Mouse (Mus musculus) forebrain, postnatal 0 days (tissue): Measurements from ENCODE around the gene BC004004. TPM values are rescaled to one million over a fixed set of nuclear protein-coding genes. Genes with fewer than 3 reads are reported as not detected.

Source experiments
- ATAC-seq: fragments of 200-750 bp; cut with Nextera tagmentation; 2 replicates; pipeline ENCODE4 v1.8.0; 2017; ENCODE audit warnings: mild to moderate bottlenecking, moderate library complexity
- DNase-seq: peaks from one replicate; pipeline ENCODE4 v3.0.0-alpha.2; 2015
- H3K27ac ChIP-seq: fragments of 300-500 bp; sonication (generic); 2 replicates; pipeline ENCODE4 v1.5.1; 2014; ENCODE audit warnings: low read depth, mild to moderate bottlenecking, antibody characterized with exemption, low read length, moderate library complexity, mixed read lengths
- H3K27me3 ChIP-seq: fragments of 300-500 bp; sonication (generic); 2 replicates; pipeline ENCODE4 v1.6.1; 2014; ENCODE audit warnings: mild to moderate bottlenecking, low read length, mixed read lengths; ENCODE audit not compliant: insufficient read depth
- H3K36me3 ChIP-seq: fragments of 300-500 bp; sonication (generic); 2 replicates; pipeline ENCODE4 v1.6.1; 2014; ENCODE audit warnings: mild to moderate bottlenecking, moderate library complexity; ENCODE audit not compliant: insufficient read depth
- H3K4me1 ChIP-seq: fragments of 300-500 bp; sonication (generic); 2 replicates; pipeline ENCODE4 v1.6.1; 2014; ENCODE audit warnings: antibody characterized with exemption; ENCODE audit not compliant: insufficient read depth
- H3K4me2 ChIP-seq: fragments of 300-500 bp; sonication (generic); 2 replicates; pipeline ENCODE4 v1.6.1; 2014; ENCODE audit warnings: low read depth, mild to moderate bottlenecking, moderate library complexity
- H3K4me3 ChIP-seq: fragments of 300-500 bp; sonication (generic); 2 replicates; pipeline ENCODE4 v1.5.1; 2014; ENCODE audit warnings: low read depth, low read length, mixed read lengths
- H3K9ac ChIP-seq: fragments of 300-500 bp; sonication (generic); 2 replicates; pipeline ENCODE4 v1.6.1; 2014; ENCODE audit warnings: mild to moderate bottlenecking
- H3K9me3 ChIP-seq: fragments of 300-500 bp; sonication (generic); 2 replicates; pipeline ENCODE4 v1.6.1; 2016; ENCODE audit warnings: low read length
- CTCF ChIP-seq: sonication (generic); IDR thresholded peaks from 2 replicates; pipeline ENCODE4 v1.5.1; 2016; ENCODE audit warnings: antibody characterized with exemption, control low read depth, low read depth
- WGBS: fragments of 180-500 bp; shearing (Covaris S2); extraction: QIAGEN DNeasy Blood & Tissue Kit; methylation state at CpG from one replicate; pipeline ENCODE4 v1.1.7; 2014; 5-methylcytosine and 5-hydroxymethylcytosine counted together
- polyA plus RNA-seq: library from polyadenylated mRNA; unstranded; fragments of >200 nt; fragmentation: Nextera tagmentation; extraction: Ambion mirVana; gene quantifications from 2 replicates; pipeline ENCODE4 v1.2.1, GENCODE M21; 2015
- total RNA-seq: library from RNA; depleted of rRNA; stranded (reverse); fragments of >200 nt; gene quantifications from 2 replicates; pipeline ENCODE4 v1.2.3, GENCODE M21; 2014

Gene BC004004
- total and polyA plus RNA-seq, 2 experiments from 2014 or later = 128 to 153 TPM

- no peak overlapping the region for H3K27ac ChIP-seq
- no peak overlapping the region for H3K9ac ChIP-seq
- H3K4me2 ChIP-seq = no peak overlapping the region
- no peak overlapping the region for H3K4me3 ChIP-seq
- no peak for DNase-seq
- peaks cover 38% of the 10 kb centered on the region; the same call in 1 of the 2 replicates for H3K36me3 ChIP-seq
- no peak for ATAC-seq
- no peak for TF ChIP-seq CTCF
- H3K27me3 ChIP-seq = no peaks in the 10 kb centered on the region
- H3K9me3 ChIP-seq = no peaks in the 10 kb centered on the region
- no peaks in the 10 kb centered on the region for H3K4me1 ChIP-seq
- WGBS = 92% methylated on average over 5 of the region's 5 CpGs
These were observed 11.8 kb downstream of the BC004004 start for GRCm38 (mm10) chr17:29280422-29280821.

- Histone ChIP-seq H3K9ac (no peak overlapping the region), H3K27ac (no peak overlapping the region), H3K4me2 (no peak overlapping the region), H3K9me3 (no peaks in the 10 kb centered on the region), H3K4me1 (no peaks in the 10 kb centered on the region), H3K4me3 (no peak overlapping the region), H3K27me3 (no peaks in the 10 kb centered on the region), H3K36me3 (peaks cover 40% of the 10 kb centered on the region)
- TF ChIP-seq CTCF = no peak
- ATAC-seq (no peak), DNase-seq (no peak)
- WGBS = 64% methylated on average over 5 of the region's 5 CpGs
These were observed 13.0 kb downstream of the BC004004 start for GRCm38 (mm10) chr17:29281541-29281940.

- WGBS = 20% methylated on average over 21 of the region's 21 CpGs
- DNase-seq (peak; percentile 45), ATAC-seq (peak; percentile 82)
- H3K36me3 ChIP-seq = peaks cover 42% of the 10 kb centered on the region
- H3K9me3 ChIP-seq = no peaks in the 10 kb centered on the region
- no peak overlapping the region for H3K9ac ChIP-seq
- H3K4me1 ChIP-seq = no peaks in the 10 kb centered on the region
- no peak overlapping the region for H3K4me2 ChIP-seq
- no peak for TF ChIP-seq CTCF
- 0 out of 2 replicates have a peak overlapping the region, but pooled peaks have one; percentile 10 for H3K27ac ChIP-seq
- H3K27me3 ChIP-seq = no peaks in the 10 kb centered on the region
- H3K4me3 ChIP-seq = no peak overlapping the region
These were observed 13.8 kb downstream of the BC004004 start for GRCm38 (mm10) chr17:29282216-29282952.

- no peaks in the 10 kb centered on the region for H3K27me3 ChIP-seq
- TF ChIP-seq CTCF = no peak
- H3K4me1 ChIP-seq = no peaks in the 10 kb centered on the region
- no peak overlapping the region for H3K27ac ChIP-seq
- peaks cover 48% of the 10 kb centered on the region for H3K36me3 ChIP-seq
- no peak for DNase-seq
- no peak overlapping the region for H3K4me3 ChIP-seq
- no peaks in the 10 kb centered on the region for H3K9me3 ChIP-seq
- ATAC-seq = no peak
- 86% methylated on average over 7 of the region's 7 CpGs for WGBS
- H3K4me2 ChIP-seq = no peak overlapping the region
- no peak overlapping the region for H3K9ac ChIP-seq
These were observed 23.2 kb downstream of the BC004004 start for GRCm38 (mm10) chr17:29291793-29292192.

GRCm38 (mm10) chr17:29292996-29293395 is 24.4 kb downstream of the BC004004 start:
- no peaks in the 10 kb centered on the region for H3K27me3 ChIP-seq
- no peak overlapping the region for H3K27ac ChIP-seq
- no peak for ATAC-seq
- TF ChIP-seq CTCF = no peak
- H3K4me2 ChIP-seq = no peak overlapping the region
- H3K4me3 ChIP-seq = no peak overlapping the region
- H3K36me3 ChIP-seq = peaks cover 54% of the 10 kb centered on the region
- DNase-seq = no peak
- no peaks in the 10 kb centered on the region for H3K9me3 ChIP-seq
- H3K9ac ChIP-seq = no peak overlapping the region
- no peaks in the 10 kb centered on the region for H3K4me1 ChIP-seq
- WGBS = 94% methylated on average over 3 of the region's 3 CpGs

- no peak overlapping the region for H3K9ac ChIP-seq
- peaks cover 57% of the 10 kb centered on the region for H3K36me3 ChIP-seq
- no peak for DNase-seq
These were observed 25.4 kb downstream of the BC004004 start for GRCm38 (mm10) chr17:29293807-29294605.

GRCm38 (mm10) chr17:29295835-29296234 is 27.2 kb downstream of the BC004004 start:
- Histone ChIP-seq H3K27me3 (no peaks in the 10 kb centered on the region), H3K36me3 (peaks cover 66% of the 10 kb centered on the region), H3K4me3 (no peak overlapping the region), H3K4me2 (no peak overlapping the region), H3K4me1 (no peaks in the 10 kb centered on the region), H3K27ac (no peak overlapping the region), H3K9me3 (no peaks in the 10 kb centered on the region), H3K9ac (no peak overlapping the region)
- ATAC-seq (no peak), DNase-seq (no peak)
- no peak for TF ChIP-seq CTCF
- WGBS = 89% methylated on average over 5 of the region's 5 CpGs

More at GRCm38 (mm10) chr17:29293807-29294605, 25.4 kb downstream of the BC004004 start:
- Histone ChIP-seq H3K4me1 (no peaks in the 10 kb centered on the region), H3K27ac (no peak overlapping the region), H3K9me3 (no peaks in the 10 kb centered on the region), H3K27me3 (no peaks in the 10 kb centered on the region), H3K4me2 (no peak overlapping the region), H3K4me3 (no peak overlapping the region)
- ATAC-seq = no peak
- no peak for TF ChIP-seq CTCF
- 84% methylated on average over 9 of the region's 9 CpGs for WGBS
